Mouse (Mus musculus): Measurements from ENCODE around the gene Art3. TPM values are rescaled to one million over a fixed set of nuclear protein-coding genes. Genes with fewer than 3 reads are reported as not detected.

The Art3 gene
- polyA plus RNA-seq, 1 experiment from 2014 or later, result 3.5 TPM

Small RNA genes lying within 50 kb of the gene (microRNA-seq; reads per million reads assigned to microRNA genes)
- gene Mir6415, result not detected

Other genes with a start within 250 kb of the Art3 start
- gene G3bp2, start 248.1 kb upstream of the Art3 start, polyA plus RNA-seq (2015; fragmentation: Nextera tagmentation; extraction: Ambion mirVana), result 159 and 163 TPM in 2 replicates
- gene Uso1, start 193.9 kb upstream of the Art3 start, polyA plus RNA-seq (2015; fragmentation: Nextera tagmentation; extraction: Ambion mirVana), result 46.0 and 49.4 TPM in 2 replicates
- not detected in 2 replicates for gene U90926, start 116.4 kb upstream of the Art3 start, polyA plus RNA-seq (2015; fragmentation: Nextera tagmentation; extraction: Ambion mirVana)
- 0.49 and 0.68 TPM in 2 replicates for gene Ppef2, start 75.5 kb upstream of the Art3 start, polyA plus RNA-seq (2015; fragmentation: Nextera tagmentation; extraction: Ambion mirVana)
- gene Naaa, start 53.7 kb upstream of the Art3 start, polyA plus RNA-seq (2015; fragmentation: Nextera tagmentation; extraction: Ambion mirVana), result 18.4 and 19.9 TPM in 2 replicates
- gene Sdad1, start 21.3 kb upstream of the Art3 start, polyA plus RNA-seq (2015; fragmentation: Nextera tagmentation; extraction: Ambion mirVana), result 39.2 and 41.9 TPM in 2 replicates
- gene Cxcl9, start 3.7 kb upstream of the Art3 start, polyA plus RNA-seq (2015; fragmentation: Nextera tagmentation; extraction: Ambion mirVana), result not detected in 2 replicates
- gene Cxcl10, start 17.1 kb downstream of the Art3 start, polyA plus RNA-seq (2015; fragmentation: Nextera tagmentation; extraction: Ambion mirVana), result 1.3 and 2.0 TPM in 2 replicates
- 42.8 and 43.5 TPM in 2 replicates for gene Nup54, start 103.4 kb downstream of the Art3 start, polyA plus RNA-seq (2015; fragmentation: Nextera tagmentation; extraction: Ambion mirVana)
- 15.8 and 17.0 TPM in 2 replicates for gene Scarb2, start 175.0 kb downstream of the Art3 start, polyA plus RNA-seq (2015; fragmentation: Nextera tagmentation; extraction: Ambion mirVana)
- gene Fam47e, start 223.2 kb downstream of the Art3 start, polyA plus RNA-seq (2015; fragmentation: Nextera tagmentation; extraction: Ambion mirVana), result 0.13 and 0.36 TPM in 2 replicates